Mouse (Mus musculus) bone marrow, adult 2 months (tissue): Measurements from ENCODE around the gene Ssr1.

ENCODE experiments used
- CTCF ChIP-seq: fragments of 200-500 bp; IDR thresholded peaks from 2 replicates; pipeline ENCODE4 v1.5.1; 2011; ENCODE audit warnings: low read length, control low read depth; ENCODE audit not compliant: control insufficient read depth, insufficient read depth
- POLR2A ChIP-seq: fragments of 200-500 bp; IDR thresholded peaks from 2 replicates; pipeline ENCODE4 v1.6.1; 2011; ENCODE audit warnings: low read depth, mild to moderate bottlenecking, control low read depth, low read length, borderline replicate concordance; ENCODE audit not compliant: control insufficient read depth

DNA sequence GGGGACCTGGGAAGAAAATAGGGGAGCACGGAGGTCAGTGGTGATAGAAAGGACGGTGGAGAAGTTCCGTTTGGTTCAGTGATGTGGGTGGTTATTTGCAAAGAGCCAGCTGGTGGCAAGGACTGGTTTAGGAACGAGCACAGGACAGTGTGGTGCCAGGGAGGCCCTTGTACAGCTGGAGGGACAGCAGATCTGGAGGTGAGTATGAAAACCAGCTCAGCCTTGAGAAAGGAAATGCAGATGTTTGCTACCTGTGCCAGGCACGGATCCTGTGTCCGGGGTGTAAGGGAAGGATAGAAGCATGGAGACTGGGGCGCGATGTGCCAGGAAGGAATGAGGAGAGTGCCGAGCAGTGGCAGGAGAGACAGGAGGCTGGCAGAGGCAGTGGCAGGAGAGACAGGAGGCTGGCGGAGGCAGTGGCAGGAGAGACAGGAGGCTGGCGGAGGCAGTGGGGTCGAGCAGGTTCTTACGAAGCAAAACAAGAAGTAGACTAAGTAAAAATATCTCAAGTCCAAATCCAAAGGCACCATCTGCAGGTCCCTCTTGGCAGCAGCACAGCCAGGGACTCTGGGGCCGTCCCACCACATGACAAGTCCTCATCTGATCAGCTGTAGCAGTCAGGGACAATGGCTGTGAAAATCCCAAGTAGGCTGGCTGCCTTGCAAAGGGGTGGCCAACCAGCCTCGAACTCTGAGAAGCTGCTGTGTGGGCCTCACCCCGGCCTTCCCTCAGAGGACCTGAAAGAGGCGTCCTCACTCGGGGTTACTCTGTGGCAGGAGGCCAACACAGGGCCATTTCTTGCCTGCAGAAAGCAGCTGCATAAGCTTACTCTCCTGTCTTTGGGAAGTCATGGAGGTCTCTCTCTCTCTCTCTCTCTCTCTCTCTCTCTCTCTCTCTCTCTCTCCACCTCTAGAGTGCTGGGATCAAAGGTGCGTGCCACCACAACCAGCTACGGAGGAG, 29.6 kb downstream of the Ssr1 start:
- no peak for TF ChIP-seq CTCF
- no peak for TF ChIP-seq POLR2A
